Mouse (Mus musculus): Measurements from ENCODE around the gene Slc25a24. TPM values are rescaled to one million over a fixed set of nuclear protein-coding genes. Genes with fewer than 3 reads are reported as not detected.
A peak's percentile ranks its signal among the peaks of the same experiment; 100 is the strongest.

Gene Slc25a24
- polyA plus RNA-seq (2011; ENCODE audit: insufficient read depth, insufficient read length, low replicate concordance, missing spikeins) = 7.5 and 11.8 TPM in 2 replicates

DNA sequence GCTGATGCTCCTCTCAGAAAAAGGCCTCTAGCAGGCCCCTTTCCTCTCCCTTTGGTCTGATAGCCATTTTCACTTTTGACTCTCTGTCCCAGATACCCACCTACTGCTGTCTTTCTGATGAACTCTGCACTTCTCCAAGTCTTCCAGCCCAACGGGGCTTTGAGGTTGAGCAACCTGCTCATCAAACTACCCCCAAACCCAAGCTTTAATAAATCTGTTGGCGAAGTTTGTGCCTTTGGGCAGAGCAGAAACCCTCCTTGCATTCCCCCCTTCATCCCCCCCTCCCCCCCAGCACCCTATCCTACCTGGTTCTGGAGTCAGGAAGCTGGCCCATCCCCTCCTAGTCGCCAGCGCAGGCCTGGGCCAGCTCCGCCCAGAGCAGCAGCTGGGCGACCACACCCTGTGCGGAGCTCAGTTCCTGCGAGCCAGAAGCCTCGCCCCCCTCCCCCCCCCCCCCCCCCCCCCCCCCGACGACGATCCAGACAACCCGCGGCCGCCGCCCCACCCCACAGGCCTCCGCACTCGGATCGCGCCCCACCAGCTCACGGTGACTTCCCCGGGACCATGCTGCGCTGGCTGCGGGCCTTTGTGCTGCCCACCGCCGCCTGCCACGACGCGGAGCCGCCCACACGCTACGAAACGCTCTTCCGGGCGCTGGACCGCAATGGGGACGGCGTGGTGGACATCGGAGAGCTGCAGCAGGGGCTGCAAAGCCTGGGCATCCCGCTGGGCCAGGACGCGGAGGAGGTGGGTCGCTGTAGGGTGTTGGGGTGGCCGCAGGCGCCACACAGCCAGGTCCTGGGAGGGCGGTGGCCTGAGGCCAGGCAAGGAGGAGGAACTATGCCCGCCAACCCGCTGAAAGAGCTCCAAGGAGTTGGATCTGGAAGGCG, at the start of gene Slc25a24:
TSS of gene Slc25a24 (plus strand) at position 509 of the 890 bp plus-strand sequence.
- Histone ChIP-seq H3K4me1 (ENCODE audit: control insufficient read depth, insufficient read depth, low read length) (peaks cover 2% of the 10 kb centered on the region), H3K27ac (ENCODE audit: control insufficient read depth, insufficient read depth, low read depth, low read length, poor library complexity) (peak within 1 kb of the TSS; percentile 97), H3K4me3 (replicated peaks; ENCODE audit: control insufficient read depth, low read depth, low read length) (peak within 1 kb of the TSS; percentile 84)
- TF ChIP-seq CTCF (IDR thresholded peaks at IDR 0.05; ENCODE audit: control insufficient read depth, insufficient read depth, low read length) (no peak), POLR2A (IDR thresholded peaks at IDR 0.05; ENCODE audit: borderline replicate concordance, control insufficient read depth, low read depth, low read length) (no peak; the same call in 1 of the 2 replicates)
- under 1% methylated on average over 42 of the region's 49 CpGs for WGBS

DNA sequence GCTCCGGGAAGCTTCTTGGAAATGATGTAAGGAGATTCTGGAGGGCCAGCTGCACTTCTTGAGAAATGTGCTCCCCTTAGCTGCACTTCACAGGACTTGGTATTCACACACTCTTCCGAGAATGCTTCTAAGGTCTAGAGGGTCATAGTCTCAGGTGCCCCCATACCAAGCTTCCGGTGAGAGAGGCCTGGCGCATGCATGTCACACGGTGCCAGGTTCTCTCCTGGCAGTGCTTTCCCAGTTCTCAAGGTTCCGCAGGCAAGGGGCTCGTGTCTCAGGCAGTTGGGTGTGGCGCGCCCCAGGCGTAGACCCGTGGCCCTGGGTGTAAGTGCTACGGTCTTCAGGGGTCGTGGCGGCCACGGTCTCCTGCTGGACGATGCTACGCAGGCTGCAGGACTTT, 42.8 kb upstream of the Slc25a24 start, which contains the start of gene Slc25a54:
TSS of gene Slc25a54 (plus strand) at position 301 of the 400 bp plus-strand sequence.
- TF ChIP-seq POLR2A (IDR thresholded peaks at IDR 0.05; ENCODE audit: borderline replicate concordance, control insufficient read depth, low read depth, low read length) = no peak
- TF ChIP-seq CTCF (IDR thresholded peaks at IDR 0.05; ENCODE audit: control insufficient read depth, insufficient read depth, low read length) = no peak
- H3K27ac ChIP-seq (ENCODE audit: control insufficient read depth, insufficient read depth, low read depth, low read length, poor library complexity) = no peak within 1 kb of the TSS
- 87% methylated on average over 17 of the region's 17 CpGs for WGBS
- no peaks in the 10 kb centered on the region for H3K4me1 ChIP-seq (ENCODE audit: control insufficient read depth, insufficient read depth, low read length)
- no peak within 1 kb of the TSS for H3K4me3 ChIP-seq (replicated peaks; ENCODE audit: control insufficient read depth, low read depth, low read length)

DNA sequence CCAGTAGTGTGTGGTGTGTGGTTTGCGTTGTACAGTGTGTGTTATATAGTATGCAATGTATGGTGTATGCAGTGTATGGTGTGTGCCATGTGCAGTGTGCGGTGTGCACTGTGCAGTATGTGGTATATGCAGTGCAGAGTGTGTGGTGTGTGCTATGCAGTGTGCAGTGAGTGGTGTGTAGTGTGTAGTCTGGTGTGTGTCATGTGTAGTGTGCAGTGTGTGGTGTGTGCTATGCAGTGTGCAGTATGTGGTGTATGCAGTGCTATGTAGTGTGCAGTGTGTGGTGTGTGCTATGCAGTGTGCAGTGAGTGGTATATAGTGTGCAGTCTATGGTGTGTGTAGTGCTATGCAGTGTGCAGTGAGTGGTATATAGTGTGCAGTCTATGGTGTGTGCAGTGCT, 38.5 kb upstream of the Slc25a24 start:
- no peak overlapping the region for H3K27ac ChIP-seq (ENCODE audit: control insufficient read depth, insufficient read depth, low read depth, low read length, poor library complexity)
- no peak for TF ChIP-seq CTCF (IDR thresholded peaks at IDR 0.05; ENCODE audit: control insufficient read depth, insufficient read depth, low read length)
- TF ChIP-seq POLR2A (IDR thresholded peaks at IDR 0.05; ENCODE audit: borderline replicate concordance, control insufficient read depth, low read depth, low read length) = no peak
- H3K4me3 ChIP-seq (replicated peaks; ENCODE audit: control insufficient read depth, low read depth, low read length) = no peak overlapping the region
- 88% methylated on average over 2 of the region's 2 CpGs for WGBS
- H3K4me1 ChIP-seq (ENCODE audit: control insufficient read depth, insufficient read depth, low read length) = no peaks in the 10 kb centered on the region

DNA sequence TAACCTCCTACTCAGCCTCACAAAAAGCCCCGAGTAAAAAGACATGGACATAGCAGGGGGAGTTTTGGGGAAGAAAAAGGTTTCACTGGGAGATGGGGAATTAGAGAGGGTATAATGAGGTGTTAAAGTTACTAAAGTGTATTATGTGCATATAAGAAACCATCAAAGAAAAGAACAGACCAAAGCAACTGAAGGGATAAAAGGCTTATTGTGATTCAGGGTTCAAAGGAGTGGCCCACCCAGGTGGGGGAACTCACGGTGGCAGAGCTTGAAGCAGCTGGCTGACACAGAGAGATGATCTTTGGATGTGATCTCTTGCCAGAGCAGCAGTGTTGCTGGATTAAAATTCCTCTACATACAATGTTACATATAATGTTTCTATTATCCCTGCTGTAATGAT, 34.5 kb upstream of the Slc25a24 start:
- no peak overlapping the region for H3K4me3 ChIP-seq (replicated peaks; ENCODE audit: control insufficient read depth, low read depth, low read length)
- H3K27ac ChIP-seq (ENCODE audit: control insufficient read depth, insufficient read depth, low read depth, low read length, poor library complexity) = no peak overlapping the region
- H3K4me1 ChIP-seq (ENCODE audit: control insufficient read depth, insufficient read depth, low read length) = no peaks in the 10 kb centered on the region; the same call in 1 of the 2 replicates
- no peak for TF ChIP-seq POLR2A (IDR thresholded peaks at IDR 0.05; ENCODE audit: borderline replicate concordance, control insufficient read depth, low read depth, low read length)
- TF ChIP-seq CTCF (IDR thresholded peaks at IDR 0.05; ENCODE audit: control insufficient read depth, insufficient read depth, low read length) = no peak
- 62% methylated on average over 2 of the region's 2 CpGs for WGBS

DNA sequence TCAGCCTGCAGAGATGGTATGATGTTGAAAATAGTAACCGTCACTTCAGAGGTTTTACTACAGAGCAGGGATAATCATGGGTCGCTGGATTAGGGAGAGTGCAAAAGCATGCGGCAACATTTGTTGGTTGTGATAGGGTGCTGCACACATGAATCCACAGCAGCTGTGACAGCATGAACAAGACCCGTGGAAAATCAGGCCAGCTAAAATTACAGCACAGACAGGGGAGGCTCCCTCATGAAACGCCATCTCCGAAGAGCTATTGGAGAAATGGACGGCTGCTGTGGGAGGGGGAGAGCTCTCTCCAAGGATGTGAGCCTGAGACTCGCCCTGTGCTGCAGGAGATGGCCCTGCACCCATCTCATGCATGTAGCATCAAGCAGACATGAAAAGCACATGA, 18.2 kb upstream of the Slc25a24 start:
- no peak overlapping the region for H3K4me3 ChIP-seq (replicated peaks; ENCODE audit: control insufficient read depth, low read depth, low read length)
- TF ChIP-seq CTCF (IDR thresholded peaks at IDR 0.05; ENCODE audit: control insufficient read depth, insufficient read depth, low read length) (no peak), POLR2A (IDR thresholded peaks at IDR 0.05; ENCODE audit: borderline replicate concordance, control insufficient read depth, low read depth, low read length) (no peak)

DNA sequence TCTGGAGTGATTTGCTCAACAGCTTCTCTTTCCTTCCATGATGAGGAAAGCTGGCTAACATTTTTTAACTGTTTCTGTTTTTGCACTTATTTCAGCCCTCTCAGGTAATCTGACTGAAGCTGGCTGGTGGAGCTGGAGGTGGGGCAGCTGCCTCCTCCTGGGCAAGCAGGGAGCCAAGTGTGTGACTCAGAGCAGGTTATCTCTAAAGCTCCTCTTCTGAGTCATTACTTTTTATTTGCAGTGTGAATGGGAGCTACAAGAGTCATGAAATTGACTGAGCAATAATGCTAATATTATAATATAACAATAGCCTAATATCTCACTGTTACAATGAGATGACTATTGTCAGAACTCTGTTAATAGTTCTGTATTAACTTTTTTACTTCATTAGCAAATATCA, 5.8 kb upstream of the Slc25a24 start:
- Histone ChIP-seq H3K27ac (ENCODE audit: control insufficient read depth, insufficient read depth, low read depth, low read length, poor library complexity) (no peak overlapping the region), H3K4me3 (replicated peaks; ENCODE audit: control insufficient read depth, low read depth, low read length) (no peak overlapping the region), H3K4me1 (ENCODE audit: control insufficient read depth, insufficient read depth, low read length) (no peaks in the 10 kb centered on the region; the same call in 1 of the 2 replicates)
- no peak for TF ChIP-seq CTCF (IDR thresholded peaks at IDR 0.05; ENCODE audit: control insufficient read depth, insufficient read depth, low read length)

More for the DNA sequence above, 18.2 kb upstream of the Slc25a24 start:
- WGBS = 75% methylated on average over 8 of the region's 8 CpGs
- Histone ChIP-seq H3K4me1 (ENCODE audit: control insufficient read depth, insufficient read depth, low read length) (no peaks in the 10 kb centered on the region), H3K27ac (ENCODE audit: control insufficient read depth, insufficient read depth, low read depth, low read length, poor library complexity) (no peak overlapping the region)

DNA sequence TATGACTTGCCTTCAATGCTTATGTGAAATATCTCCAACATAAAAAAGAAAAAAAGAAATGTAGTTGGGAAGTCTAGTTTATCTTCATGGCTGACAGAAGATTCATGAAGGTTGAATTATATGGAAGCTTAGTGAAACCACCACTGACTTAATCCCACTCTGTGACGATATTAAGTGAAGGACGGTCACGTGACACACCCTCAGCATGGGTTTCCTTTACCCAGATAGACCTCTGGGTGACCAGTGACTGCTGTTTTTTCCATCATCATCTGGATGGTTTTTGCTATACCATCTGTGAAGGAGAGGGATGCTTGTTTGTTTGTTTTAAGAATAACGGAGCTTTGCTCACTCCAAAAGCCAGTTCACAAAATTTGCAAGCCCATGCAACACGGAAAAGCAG, 3.4 kb upstream of the Slc25a24 start:
- 86% methylated on average over 5 of the region's 5 CpGs for WGBS
- no peak overlapping the region for H3K4me3 ChIP-seq (replicated peaks; ENCODE audit: control insufficient read depth, low read depth, low read length)
- TF ChIP-seq POLR2A (IDR thresholded peaks at IDR 0.05; ENCODE audit: borderline replicate concordance, control insufficient read depth, low read depth, low read length) = no peak
- no peak for TF ChIP-seq CTCF (IDR thresholded peaks at IDR 0.05; ENCODE audit: control insufficient read depth, insufficient read depth, low read length)
- no peaks in the 10 kb centered on the region; the same call in 1 of the 2 replicates for H3K4me1 ChIP-seq (ENCODE audit: control insufficient read depth, insufficient read depth, low read length)
- H3K27ac ChIP-seq (ENCODE audit: control insufficient read depth, insufficient read depth, low read depth, low read length, poor library complexity) = no peak overlapping the region

DNA sequence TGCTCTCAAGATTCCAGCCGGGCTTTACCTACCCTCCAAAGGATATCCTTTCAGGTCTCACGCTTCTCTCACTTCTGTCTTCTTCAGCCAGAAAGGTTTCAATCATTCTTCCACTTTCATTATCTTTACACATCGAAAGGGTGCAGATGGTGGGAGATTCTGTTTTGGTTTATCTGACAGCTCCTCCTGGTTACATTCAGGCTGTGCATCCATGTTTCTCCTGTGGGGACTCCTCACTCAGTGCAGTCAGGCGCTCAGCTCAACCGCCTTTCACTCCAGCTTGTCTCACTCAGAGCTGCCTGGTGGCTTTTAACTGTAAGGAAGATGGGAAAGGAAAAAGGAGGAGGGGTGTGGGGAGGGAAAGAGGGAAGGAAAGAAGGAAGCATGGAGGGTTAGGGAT, 3.0 kb upstream of the Slc25a24 start:
- Histone ChIP-seq H3K4me1 (ENCODE audit: control insufficient read depth, insufficient read depth, low read length) (no peaks in the 10 kb centered on the region; the same call in 1 of the 2 replicates), H3K4me3 (replicated peaks; ENCODE audit: control insufficient read depth, low read depth, low read length) (no peak overlapping the region), H3K27ac (ENCODE audit: control insufficient read depth, insufficient read depth, low read depth, low read length, poor library complexity) (no peak overlapping the region)
- TF ChIP-seq CTCF (IDR thresholded peaks at IDR 0.05; ENCODE audit: control insufficient read depth, insufficient read depth, low read length) (no peak), POLR2A (IDR thresholded peaks at IDR 0.05; ENCODE audit: borderline replicate concordance, control insufficient read depth, low read depth, low read length) (no peak)
- 84% methylated on average over 5 of the region's 5 CpGs for whole genome bisulfite sequencing
